Mouse (Mus musculus) hindbrain, embryonic 13.5 days (tissue): ENCODE measurements around the gene Ccdc106. TPM values are rescaled to one million over a fixed set of nuclear protein-coding genes. Genes with fewer than 3 reads are reported as not detected.

Experiments
- ATAC-seq: fragments of 200-750 bp; cut with Nextera tagmentation; 2 replicates; pipeline ENCODE4 v1.8.0; 2017; ENCODE audit warnings: moderate TSS enrichment; ENCODE audit not compliant: low FRiP score
- H3K27ac ChIP-seq: fragments of 300-500 bp; sonication (generic); 2 replicates; pipeline ENCODE4 v1.5.1; 2015; ENCODE audit warnings: inconsistent platforms, mild to moderate bottlenecking, moderate library complexity
- H3K27me3 ChIP-seq: fragments of 300-500 bp; sonication (generic); 2 replicates; pipeline ENCODE4 v1.6.1; 2015; ENCODE audit warnings: mild to moderate bottlenecking, inconsistent platforms
- H3K36me3 ChIP-seq: fragments of 300-500 bp; sonication (generic); 2 replicates; pipeline ENCODE4 v1.6.1; 2015; ENCODE audit warnings: mild to moderate bottlenecking, inconsistent platforms
- H3K4me1 ChIP-seq: fragments of 300-500 bp; sonication (generic); replicated peaks from 2 replicates; pipeline ENCODE4 v1.6.1; 2015; ENCODE audit warnings: inconsistent platforms
- H3K4me2 ChIP-seq: fragments of 300-500 bp; sonication (generic); 2 replicates; pipeline ENCODE4 v1.6.1; 2015; ENCODE audit warnings: inconsistent platforms, mild to moderate bottlenecking, moderate library complexity
- H3K4me3 ChIP-seq: fragments of 300-500 bp; sonication (generic); 2 replicates; pipeline ENCODE4 v1.5.1; 2015; ENCODE audit warnings: mild to moderate bottlenecking, inconsistent platforms
- H3K9ac ChIP-seq: fragments of 300-500 bp; sonication (generic); 2 replicates; pipeline ENCODE4 v1.6.1; 2015; ENCODE audit warnings: mild to moderate bottlenecking, inconsistent platforms
- H3K9me3 ChIP-seq: fragments of 300-500 bp; sonication (generic); 2 replicates; pipeline ENCODE4 v1.6.1; 2016; ENCODE audit warnings: inconsistent platforms
- WGBS: fragments of 180-500 bp; shearing (Covaris S2); methylation state at CpG from one replicate; pipeline ENCODE4 v1.1.7; 2015; 5-methylcytosine and 5-hydroxymethylcytosine counted together
- polyA plus RNA-seq: library from polyadenylated mRNA; unstranded; fragments of >200 nt; fragmentation: Nextera tagmentation; extraction: Ambion mirVana; gene quantifications from 2 replicates; pipeline ENCODE4 v1.2.1, GENCODE M21; 2015

The Ccdc106 gene
- polyA plus RNA-seq, 1 experiment from 2014 or later = 38.7 TPM

- peaks cover 22% of the 10 kb centered on the region for H3K4me1 ChIP-seq
- peak; percentile 96 for ATAC-seq
- H3K4me3 ChIP-seq = peak within 1 kb of the TSS; percentile 61
- H3K27ac ChIP-seq = peak within 1 kb of the TSS; percentile 98
- no peaks in the 10 kb centered on the region for H3K27me3 ChIP-seq
- no peaks in the 10 kb centered on the region for H3K9me3 ChIP-seq
- under 1% methylated on average over 48 of the region's 48 CpGs for WGBS
- H3K4me2 ChIP-seq = peak within 1 kb of the TSS; percentile 60
- H3K36me3 ChIP-seq = peaks cover 34% of the 10 kb centered on the region
- peak within 1 kb of the TSS; percentile 77 for H3K9ac ChIP-seq
These were observed 17.9 kb downstream of the Ccdc106 start, which contains the start of gene Zfp784 for GRCm38 (mm10) chr7:5038109-5038732. Gene Zfp784 (minus strand): TSS chr7:5038446.

- Histone ChIP-seq H3K27ac (peak overlapping the region; percentile 98), H3K4me1 (peaks cover 22% of the 10 kb centered on the region), H3K9me3 (no peaks in the 10 kb centered on the region), H3K9ac (peak overlapping the region; percentile 77; the same call in 1 of the 2 replicates), H3K27me3 (no peaks in the 10 kb centered on the region), H3K36me3 (peaks cover 27% of the 10 kb centered on the region), H3K4me2 (peak overlapping the region; percentile 60), H3K4me3 (peak overlapping the region; percentile 61)
- ATAC-seq = no peak
- WGBS = 40% methylated on average over 5 of the region's 5 CpGs
These were observed 18.6 kb downstream of the Ccdc106 start for GRCm38 (mm10) chr7:5038940-5039339.

- H3K4me1 ChIP-seq = peaks cover under 1% of the 10 kb centered on the region; the same call in 1 of the 2 replicates
- 91% methylated on average over 2 of the region's 2 CpGs for WGBS
- no peak for ATAC-seq
- H3K9me3 ChIP-seq = no peaks in the 10 kb centered on the region
- no peak overlapping the region for H3K27ac ChIP-seq
- H3K4me2 ChIP-seq = no peak overlapping the region
- 0 out of 2 replicates have a peak, but pooled peaks cover 3% of the 10 kb centered on the region for H3K27me3 ChIP-seq
- no peak overlapping the region for H3K4me3 ChIP-seq
- H3K36me3 ChIP-seq = no peaks in the 10 kb centered on the region
- H3K9ac ChIP-seq = no peak overlapping the region
These were observed 24.6 kb downstream of the Ccdc106 start for GRCm38 (mm10) chr7:5044981-5045380.

DNA sequence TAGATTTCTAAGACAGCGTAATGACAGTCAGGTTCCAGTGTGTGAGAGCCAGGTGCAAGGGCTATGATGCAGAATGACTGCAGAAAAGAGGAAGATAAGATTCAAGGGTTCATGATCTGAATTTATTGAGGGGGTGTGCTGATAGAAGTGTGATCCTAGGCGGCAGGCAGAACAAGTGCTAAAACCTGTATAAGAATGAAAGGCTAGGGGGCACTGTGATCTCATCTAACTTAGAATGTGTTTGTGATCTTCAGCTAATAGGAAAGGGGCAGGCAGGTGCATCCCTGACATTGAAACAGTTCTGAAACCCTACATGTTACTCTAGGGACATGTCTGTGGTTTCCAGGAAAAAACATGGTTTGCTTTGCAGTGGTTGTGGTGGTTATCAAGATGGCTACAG lies 25.8 kb downstream of the Ccdc106 start:
- H3K27me3 ChIP-seq = 0 out of 2 replicates have a peak, but pooled peaks cover 3% of the 10 kb centered on the region
- H3K27ac ChIP-seq = no peak overlapping the region
- H3K9me3 ChIP-seq = no peaks in the 10 kb centered on the region
- peaks cover 9% of the 10 kb centered on the region for H3K4me1 ChIP-seq
- no peak overlapping the region; the same call in 1 of the 2 replicates for H3K9ac ChIP-seq
- H3K4me2 ChIP-seq = no peak overlapping the region
- no peaks in the 10 kb centered on the region for H3K36me3 ChIP-seq
- H3K4me3 ChIP-seq = no peak overlapping the region
- ATAC-seq = no peak
- whole genome bisulfite sequencing = 76% methylated on average over 2 of the region's 2 CpGs

- H3K4me3 ChIP-seq = no peak overlapping the region
- H3K27me3 ChIP-seq = peaks cover 3% of the 10 kb centered on the region; the same call in 1 of the 2 replicates
- H3K9ac ChIP-seq = no peak overlapping the region
- 30% methylated on average over 2 of the region's 2 CpGs for whole genome bisulfite sequencing
- no peak for ATAC-seq
- no peaks in the 10 kb centered on the region for H3K36me3 ChIP-seq
- peaks cover 12% of the 10 kb centered on the region for H3K4me1 ChIP-seq
- no peaks in the 10 kb centered on the region for H3K9me3 ChIP-seq
- H3K4me2 ChIP-seq = no peak overlapping the region
- H3K27ac ChIP-seq = no peak overlapping the region
These were observed 27.0 kb downstream of the Ccdc106 start for GRCm38 (mm10) chr7:5047313-5047712.

- Histone ChIP-seq H3K36me3 (no peaks in the 10 kb centered on the region), H3K4me2 (peak within 1 kb of the TSS; percentile 83), H3K4me3 (peak within 1 kb of the TSS; percentile 79), H3K27me3 (peaks cover 45% of the 10 kb centered on the region), H3K9ac (peak within 1 kb of the TSS; percentile 85), H3K4me1 (peaks cover 46% of the 10 kb centered on the region), H3K9me3 (no peaks in the 10 kb centered on the region), H3K27ac (peak within 1 kb of the TSS; percentile 92)
- peak; percentile 78 for ATAC-seq
- WGBS = 2% methylated on average over 65 of the region's 65 CpGs
These were observed 31.1 kb downstream of the Ccdc106 start, which contains the start of gene Zfp580 for GRCm38 (mm10) chr7:5051193-5052192. Gene Zfp580 (plus strand): TSS chr7:5051538.

DNA sequence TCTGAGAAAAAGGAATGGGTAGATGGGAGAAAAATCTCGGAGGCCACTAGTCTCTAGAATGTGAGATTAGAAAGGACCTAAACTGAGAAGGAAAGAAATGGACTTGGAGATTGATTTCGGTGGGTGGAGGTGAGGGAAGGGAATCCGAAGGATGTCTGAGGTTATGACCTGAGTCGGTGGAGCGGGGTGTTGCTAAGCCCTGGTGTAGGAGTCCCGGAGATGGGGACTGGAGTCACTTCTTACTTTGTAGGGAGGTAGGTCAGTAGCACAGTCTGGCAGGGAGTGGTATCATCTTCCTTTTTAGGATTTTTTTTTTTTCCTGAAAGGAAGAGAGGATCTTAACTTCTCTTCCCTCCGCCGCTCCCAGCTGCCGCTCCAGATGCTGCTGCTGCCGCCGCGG lies 32.1 kb downstream of the Ccdc106 start:
- 0 out of 2 replicates have a peak overlapping the region, but pooled peaks have one; percentile 92 for H3K27ac ChIP-seq
- H3K4me1 ChIP-seq = peaks cover 55% of the 10 kb centered on the region
- H3K9ac ChIP-seq = peak overlapping the region; percentile 85
- H3K4me3 ChIP-seq = peak overlapping the region; percentile 79
- H3K9me3 ChIP-seq = no peaks in the 10 kb centered on the region
- ATAC-seq = no peak
- WGBS = 3% methylated on average over 12 of the region's 12 CpGs
- H3K27me3 ChIP-seq = peaks cover 55% of the 10 kb centered on the region
- no peaks in the 10 kb centered on the region for H3K36me3 ChIP-seq
- peak overlapping the region; percentile 83 for H3K4me2 ChIP-seq

DNA sequence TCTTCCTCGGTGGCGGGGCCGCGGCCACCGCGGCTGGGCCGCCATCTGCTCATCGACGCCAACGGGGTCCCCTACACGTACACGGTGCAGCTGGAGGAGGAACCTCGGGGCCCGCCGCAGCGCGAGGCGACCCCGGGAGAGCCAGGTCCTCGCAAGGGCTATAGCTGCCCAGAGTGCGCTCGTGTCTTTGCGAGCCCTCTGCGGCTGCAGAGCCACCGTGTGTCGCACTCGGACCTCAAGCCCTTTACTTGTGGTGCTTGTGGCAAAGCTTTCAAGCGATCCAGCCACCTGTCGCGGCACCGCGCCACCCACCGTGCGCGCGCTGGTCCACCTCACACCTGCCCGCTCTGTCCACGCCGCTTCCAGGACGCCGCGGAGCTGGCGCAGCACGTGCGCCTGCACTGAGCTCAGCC lies 32.6 kb downstream of the Ccdc106 start:
- WGBS = 3% methylated on average over 45 of the region's 45 CpGs
- Histone ChIP-seq H3K4me1 (peaks cover 60% of the 10 kb centered on the region), H3K27me3 (peaks cover 60% of the 10 kb centered on the region), H3K9ac (peak overlapping the region; percentile 85), H3K4me3 (peak overlapping the region; percentile 79), H3K36me3 (no peaks in the 10 kb centered on the region), H3K9me3 (no peaks in the 10 kb centered on the region), H3K27ac (no peak overlapping the region), H3K4me2 (peak overlapping the region; percentile 83)
- ATAC-seq = no peak

DNA sequence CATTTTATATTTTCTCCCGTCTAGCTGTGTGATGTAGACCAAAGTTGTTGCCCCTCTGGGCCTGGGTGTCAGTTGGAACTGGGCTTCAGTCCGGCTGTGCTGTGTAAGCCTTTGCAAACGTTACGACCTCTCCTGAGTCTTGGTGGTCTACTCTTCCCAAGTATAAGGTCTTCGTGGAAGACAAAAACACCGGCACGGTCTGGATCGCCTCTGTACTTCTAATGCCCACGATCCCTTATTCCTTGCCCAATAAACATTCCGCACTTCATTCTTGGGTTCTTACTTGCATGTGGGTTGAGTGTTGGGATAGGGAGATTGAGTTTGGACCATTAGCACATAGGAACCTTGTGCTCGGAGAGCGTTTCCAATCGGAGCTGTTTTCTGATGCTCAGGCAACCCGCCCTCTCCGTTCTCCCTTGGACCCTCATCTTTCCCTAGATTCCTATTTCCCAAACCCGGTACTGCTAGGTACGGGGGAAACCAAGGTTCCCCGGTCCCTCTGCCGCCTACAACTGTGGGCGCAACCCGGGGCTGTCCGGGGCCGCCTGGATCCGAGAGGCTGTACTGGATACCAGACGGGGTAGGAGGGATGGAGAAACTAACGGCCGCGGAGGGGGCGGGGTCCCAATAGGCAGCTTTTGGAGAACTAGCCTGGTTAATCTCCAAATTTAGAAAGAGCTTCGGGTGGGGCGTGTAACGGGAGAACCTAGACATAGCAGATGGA lies 33.3 kb downstream of the Ccdc106 start:
- Histone ChIP-seq H3K4me3 (peak overlapping the region; percentile 79), H3K4me2 (peak overlapping the region; percentile 83), H3K9ac (peak overlapping the region; percentile 85), H3K36me3 (no peaks in the 10 kb centered on the region), H3K27me3 (peaks cover 67% of the 10 kb centered on the region), H3K9me3 (no peaks in the 10 kb centered on the region), H3K4me1 (peaks cover 61% of the 10 kb centered on the region), H3K27ac (no peak overlapping the region)
- 9% methylated on average over 32 of the region's 32 CpGs for WGBS
- no peak for ATAC-seq

DNA sequence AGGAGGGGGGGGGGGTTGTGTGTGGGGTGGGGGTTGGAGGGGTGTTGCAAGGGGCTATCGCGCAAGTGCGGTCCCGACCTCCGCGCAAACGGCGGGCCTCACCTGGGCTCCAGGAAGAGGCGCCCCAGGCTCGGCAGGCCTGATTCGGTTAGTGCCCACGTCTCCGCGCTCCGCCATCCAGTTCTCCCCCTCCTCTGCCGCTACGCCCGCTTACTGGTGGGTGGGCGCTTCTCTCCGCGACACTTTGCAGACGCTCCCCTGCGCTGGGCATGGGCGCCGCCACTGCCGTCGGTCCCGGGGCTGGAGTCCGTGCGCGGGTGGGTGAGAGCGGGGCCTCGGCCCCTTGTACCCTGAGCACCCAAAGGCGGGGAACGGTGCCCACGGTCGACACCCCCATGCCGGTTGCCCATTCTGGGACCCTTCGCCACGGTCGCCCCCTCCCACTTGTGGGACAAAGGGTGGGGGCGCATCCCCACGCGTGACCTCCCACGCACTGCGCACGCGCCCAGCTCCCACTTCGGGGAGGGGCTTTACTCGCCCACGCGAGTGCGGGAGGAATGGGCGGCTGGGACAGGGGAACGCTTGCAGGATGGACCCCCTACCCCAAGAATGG lies 36.4 kb downstream of the Ccdc106 start:
- Histone ChIP-seq H3K27ac (peak overlapping the region; percentile 80), H3K4me3 (peak overlapping the region; percentile 57), H3K9ac (peak overlapping the region; percentile 83), H3K4me2 (peak overlapping the region; percentile 70), H3K4me1 (peaks cover 71% of the 10 kb centered on the region), H3K27me3 (peaks cover 68% of the 10 kb centered on the region), H3K9me3 (no peaks in the 10 kb centered on the region), H3K36me3 (no peaks in the 10 kb centered on the region)
- peak; percentile 6; the same call in 1 of the 2 replicates for ATAC-seq
- WGBS = 3% methylated on average over 54 of the region's 55 CpGs

- peak overlapping the region; percentile 80 for H3K27ac ChIP-seq
- no peaks in the 10 kb centered on the region for H3K9me3 ChIP-seq
- ATAC-seq = no peak
- no peaks in the 10 kb centered on the region for H3K36me3 ChIP-seq
- H3K4me2 ChIP-seq = peak overlapping the region; percentile 70
- H3K27me3 ChIP-seq = peaks cover 67% of the 10 kb centered on the region
- H3K4me3 ChIP-seq = peak overlapping the region; percentile 57
- H3K9ac ChIP-seq = peak overlapping the region; percentile 83
- H3K4me1 ChIP-seq = peaks cover 66% of the 10 kb centered on the region
- WGBS = 36% methylated on average over 8 of the region's 8 CpGs
These were observed 37.0 kb downstream of the Ccdc106 start for GRCm38 (mm10) chr7:5057381-5057780.
